Mouse (Mus musculus) lung, postnatal 0 days (tissue): Measurements from ENCODE around the gene Tssk3. TPM values are rescaled to one million over a fixed set of nuclear protein-coding genes. Genes with fewer than 3 reads are reported as not detected.

Source experiments
- ATAC-seq: fragments of 200-750 bp; cut with Nextera tagmentation; 2 replicates; pipeline ENCODE4 v1.8.0; 2017; ENCODE audit warnings: moderate library complexity
- DNase-seq: peaks from one replicate; pipeline ENCODE4 v3.0.0-alpha.2; 2016; ENCODE audit warnings: low spot score
- H3K27ac ChIP-seq: fragments of 300-500 bp; sonication (generic); 2 replicates; pipeline ENCODE4 v1.5.1; 2014; ENCODE audit warnings: antibody characterized with exemption, mild to moderate bottlenecking, low read length, mixed read lengths
- H3K27me3 ChIP-seq: fragments of 300-500 bp; sonication (generic); replicated peaks from 2 replicates; pipeline ENCODE4 v1.6.1; 2014; ENCODE audit warnings: low read length, mixed read lengths; ENCODE audit not compliant: insufficient read depth
- H3K36me3 ChIP-seq: fragments of 300-500 bp; sonication (generic); 2 replicates; pipeline ENCODE4 v1.6.1; 2014; ENCODE audit warnings: low read length, mixed read lengths; ENCODE audit not compliant: insufficient read depth
- H3K4me1 ChIP-seq: fragments of 300-500 bp; sonication (generic); 2 replicates; pipeline ENCODE4 v1.6.1; 2014; ENCODE audit warnings: antibody characterized with exemption, low read depth, low read length, mixed read lengths; ENCODE audit not compliant: insufficient read depth
- H3K4me2 ChIP-seq: fragments of 300-500 bp; sonication (generic); replicated peaks from 2 replicates; pipeline ENCODE4 v1.6.1; 2014; ENCODE audit warnings: low read depth, mild to moderate bottlenecking, low read length, moderate library complexity, mixed read lengths
- H3K4me3 ChIP-seq: fragments of 300-500 bp; sonication (generic); 2 replicates; pipeline ENCODE4 v1.5.1; 2014; ENCODE audit warnings: low read depth, low read length
- H3K9ac ChIP-seq: fragments of 300-500 bp; sonication (generic); replicated peaks from 2 replicates; pipeline ENCODE4 v1.6.1; 2014; ENCODE audit warnings: low read depth, mild to moderate bottlenecking
- H3K9me3 ChIP-seq: fragments of 300-500 bp; sonication (generic); 2 replicates; pipeline ENCODE4 v1.6.1; 2016; ENCODE audit warnings: low read length, mixed read lengths
- CTCF ChIP-seq: IDR thresholded peaks from 2 replicates; pipeline ENCODE4 v1.5.1; 2016; ENCODE audit warnings: antibody characterized with exemption, mild to moderate bottlenecking
- EP300 ChIP-seq: IDR thresholded peaks from 2 replicates; pipeline ENCODE4 v1.6.1; 2016; ENCODE audit warnings: antibody characterized with exemption, mild to moderate bottlenecking, control low read depth
- WGBS: fragments of 180-500 bp; shearing (Covaris S2); extraction: QIAGEN DNeasy Blood & Tissue Kit; methylation state at CpG from one replicate; pipeline ENCODE4 v1.1.7; 2014; 5-methylcytosine and 5-hydroxymethylcytosine counted together
- polyA plus RNA-seq: library from polyadenylated mRNA; unstranded; fragments of >200 nt; fragmentation: Nextera tagmentation; extraction: Ambion mirVana; gene quantifications from 2 replicates; pipeline ENCODE4 v1.2.1, GENCODE M21; 2015

Gene Tssk3
- polyA plus RNA-seq, 1 experiment from 2014 or later: 0.12 TPM

DNA sequence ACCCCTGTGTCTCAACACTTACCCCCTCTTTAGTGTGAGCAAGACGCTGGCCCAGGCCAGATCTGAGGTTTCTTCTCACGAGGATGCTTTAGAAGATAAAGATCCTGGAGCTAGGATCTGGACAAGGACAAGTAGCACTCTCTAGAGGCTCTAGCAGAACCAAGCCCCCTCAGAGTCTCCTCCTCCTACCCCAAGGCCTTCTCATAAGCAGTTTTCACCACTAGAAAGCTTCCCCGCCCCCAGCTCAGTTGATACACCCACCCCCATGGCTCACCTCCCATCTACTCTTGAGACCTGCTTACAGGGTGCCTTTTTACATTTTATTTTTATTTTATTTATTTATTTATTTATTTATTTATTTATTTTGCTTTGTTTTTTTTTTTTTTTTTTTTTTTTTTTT, 18.8 kb upstream of the Tssk3 start:
- no peaks in the 10 kb centered on the region for H3K4me1 ChIP-seq
- WGBS: 67% methylated on average over 3 of the region's 3 CpGs
- H3K27me3 ChIP-seq: no peaks in the 10 kb centered on the region
- no peak for ATAC-seq
- H3K9ac ChIP-seq: no peak overlapping the region
- no peaks in the 10 kb centered on the region for H3K36me3 ChIP-seq
- H3K27ac ChIP-seq: no peak overlapping the region
- no peak overlapping the region for H3K4me3 ChIP-seq
- H3K9me3 ChIP-seq: no peaks in the 10 kb centered on the region
- DNase-seq: no peak
- TF ChIP-seq EP300: no peak
- TF ChIP-seq CTCF: no peak
- H3K4me2 ChIP-seq: no peak overlapping the region

GRCm38 (mm10) chr4:129508834-129509600, 18.2 kb upstream of the Tssk3 start:
- DNase-seq (peak; percentile 45), ATAC-seq (no peak)
- no peak for TF ChIP-seq EP300
- no peak for TF ChIP-seq CTCF
- H3K9ac ChIP-seq: no peak overlapping the region
- H3K36me3 ChIP-seq: no peaks in the 10 kb centered on the region
- no peaks in the 10 kb centered on the region for H3K9me3 ChIP-seq
- WGBS: 48% methylated on average over 15 of the region's 15 CpGs
- H3K4me1 ChIP-seq: no peaks in the 10 kb centered on the region
- no peak overlapping the region for H3K4me3 ChIP-seq
- no peak overlapping the region for H3K4me2 ChIP-seq
- no peaks in the 10 kb centered on the region for H3K27me3 ChIP-seq
- H3K27ac ChIP-seq: 0 out of 2 replicates have a peak overlapping the region, but pooled peaks have one; percentile 47

- Histone ChIP-seq H3K4me1 (no peaks in the 10 kb centered on the region), H3K27ac (no peak overlapping the region), H3K9ac (no peak overlapping the region), H3K4me2 (no peak overlapping the region), H3K36me3 (no peaks in the 10 kb centered on the region), H3K9me3 (no peaks in the 10 kb centered on the region), H3K4me3 (no peak overlapping the region), H3K27me3 (no peaks in the 10 kb centered on the region)
- 60% methylated on average over 3 of the region's 3 CpGs for WGBS
- ATAC-seq: no peak
- TF ChIP-seq EP300 (no peak), CTCF (no peak)
- DNase-seq: no peak
These were observed 17.4 kb upstream of the Tssk3 start for GRCm38 (mm10) chr4:129508237-129508515.

- WGBS: 60% methylated on average over 9 of the region's 10 CpGs
- no peak overlapping the region for H3K9ac ChIP-seq
- no peak overlapping the region for H3K4me2 ChIP-seq
- no peak overlapping the region for H3K4me3 ChIP-seq
- H3K36me3 ChIP-seq: no peaks in the 10 kb centered on the region
- DNase-seq (no peak), ATAC-seq (no peak)
- no peaks in the 10 kb centered on the region for H3K4me1 ChIP-seq
- H3K27ac ChIP-seq: no peak overlapping the region
- no peak for TF ChIP-seq CTCF
- TF ChIP-seq EP300: no peak
- H3K27me3 ChIP-seq: no peaks in the 10 kb centered on the region
- no peaks in the 10 kb centered on the region for H3K9me3 ChIP-seq
These were observed 16.8 kb upstream of the Tssk3 start for GRCm38 (mm10) chr4:129507434-129508236.

DNA sequence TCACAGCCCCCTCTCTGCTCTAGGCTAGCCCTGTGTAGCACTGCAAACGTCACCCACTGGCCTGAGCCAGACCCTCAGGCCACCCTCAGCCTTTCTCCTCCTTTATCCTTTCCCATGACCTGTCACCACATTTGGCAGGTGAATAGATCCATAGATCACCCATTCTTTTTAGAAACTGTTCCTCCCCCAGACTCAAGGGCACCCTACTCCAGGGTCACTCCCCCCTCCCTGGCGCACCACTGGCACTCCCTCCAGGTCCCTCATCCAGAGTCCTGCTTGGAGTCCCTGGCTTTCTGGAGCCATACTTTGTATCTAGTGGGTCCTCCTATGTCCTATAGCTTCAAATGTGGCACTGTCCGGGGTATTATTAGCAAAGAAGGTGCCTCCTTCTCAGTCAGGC, 14.7 kb upstream of the Tssk3 start:
- ATAC-seq (no peak), DNase-seq (no peak)
- 90% methylated on average over 3 of the region's 3 CpGs for WGBS
- Histone ChIP-seq H3K4me1 (no peaks in the 10 kb centered on the region), H3K4me2 (no peak overlapping the region), H3K9ac (no peak overlapping the region), H3K27ac (no peak overlapping the region), H3K4me3 (no peak overlapping the region), H3K36me3 (no peaks in the 10 kb centered on the region), H3K27me3 (no peaks in the 10 kb centered on the region), H3K9me3 (no peaks in the 10 kb centered on the region)
- no peak for TF ChIP-seq EP300
- TF ChIP-seq CTCF: no peak

DNA sequence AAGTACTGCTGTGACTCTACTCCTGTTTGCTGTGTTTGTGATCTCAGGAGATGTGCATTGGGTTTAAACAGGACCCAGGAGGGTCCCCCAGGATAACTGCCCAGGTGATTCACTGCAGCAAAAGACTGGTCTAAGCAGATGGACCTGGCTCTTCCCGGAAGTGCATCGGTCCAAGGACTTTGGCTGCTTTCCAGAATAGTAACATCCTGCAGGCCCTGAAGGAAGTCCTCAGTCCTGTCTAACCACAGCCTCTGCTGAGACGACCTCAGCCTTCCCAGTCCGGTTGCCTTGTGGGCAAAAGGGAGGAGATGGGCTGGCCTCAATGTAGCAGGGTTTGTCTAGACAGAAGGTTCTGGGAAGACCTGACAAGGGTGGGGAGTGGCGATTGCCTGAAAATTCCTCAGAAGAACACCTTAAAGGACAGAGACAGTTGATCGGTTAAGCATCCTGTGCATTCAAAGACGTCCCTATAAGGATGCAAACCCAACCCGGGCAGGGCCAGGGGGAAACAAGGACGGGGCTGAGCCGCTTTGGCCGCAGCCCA, 12.2 kb upstream of the Tssk3 start:
- DNase-seq (no peak), ATAC-seq (no peak)
- Histone ChIP-seq H3K36me3 (no peaks in the 10 kb centered on the region), H3K4me1 (no peaks in the 10 kb centered on the region), H3K4me2 (no peak overlapping the region), H3K9ac (no peak overlapping the region), H3K9me3 (no peaks in the 10 kb centered on the region), H3K27me3 (no peaks in the 10 kb centered on the region), H3K27ac (no peak overlapping the region), H3K4me3 (no peak overlapping the region)
- TF ChIP-seq EP300 (no peak), CTCF (no peak)
- WGBS: 52% methylated on average over 11 of the region's 11 CpGs
